Mouse (Mus musculus): ENCODE measurements around the gene Sec16a. TPM values are rescaled to one million over a fixed set of nuclear protein-coding genes. Genes with fewer than 3 reads are reported as not detected.

The Sec16a gene
- polyA plus RNA-seq, 1 experiment from 2014 or later, result 7.8 TPM

DNA sequence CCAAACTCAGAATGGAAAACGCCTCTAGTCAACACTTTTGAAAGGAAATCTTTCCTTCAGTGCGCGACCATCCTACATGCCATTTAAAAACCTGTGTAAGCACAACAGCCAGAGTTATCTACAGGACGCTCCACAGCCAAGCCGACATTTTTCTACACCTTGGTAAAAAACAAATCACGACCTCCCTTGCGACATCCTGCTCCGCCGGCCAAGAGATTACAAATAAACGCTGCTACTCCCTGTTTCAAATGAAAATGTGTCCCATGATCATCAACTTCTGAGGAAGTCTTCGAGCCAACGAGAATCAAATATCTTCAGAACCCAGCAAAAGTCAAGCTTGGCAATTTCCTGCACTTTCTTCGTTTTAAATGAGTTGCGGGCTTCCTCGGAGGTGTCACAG is 648 bp downstream of the Sec16a start:
- WGBS (ENCODE audit: insufficient replicate concordance), result 1% methylated on average over 15 of the region's 15 CpGs
- Histone ChIP-seq H3K9me3 (ENCODE audit: low read length) (no peaks in the 10 kb centered on the region), H3K9ac (replicated peaks) (peak overlapping the region; percentile 91), H3K4me2 (ENCODE audit: low read depth, low read length) (peak overlapping the region; percentile 80), H3K27ac (ENCODE audit: low read depth) (peak overlapping the region; percentile 94), H3K27me3 (ENCODE audit: insufficient read depth, low read length) (no peaks in the 10 kb centered on the region), H3K4me3 (ENCODE audit: low read depth, low read length) (peak overlapping the region; percentile 86), H3K4me1 (ENCODE audit: insufficient read depth) (peaks cover 24% of the 10 kb centered on the region), H3K36me3 (replicated peaks; ENCODE audit: insufficient read depth, low read length) (peaks cover 25% of the 10 kb centered on the region)
- ATAC-seq (no peak), DNase-seq (peak; percentile 51)
- TF ChIP-seq CTCF (IDR thresholded peaks at IDR 0.05; ENCODE audit: low read depth) (no peak), EP300 (IDR thresholded peaks at IDR 0.05; ENCODE audit: low read depth) (no peak)

DNA sequence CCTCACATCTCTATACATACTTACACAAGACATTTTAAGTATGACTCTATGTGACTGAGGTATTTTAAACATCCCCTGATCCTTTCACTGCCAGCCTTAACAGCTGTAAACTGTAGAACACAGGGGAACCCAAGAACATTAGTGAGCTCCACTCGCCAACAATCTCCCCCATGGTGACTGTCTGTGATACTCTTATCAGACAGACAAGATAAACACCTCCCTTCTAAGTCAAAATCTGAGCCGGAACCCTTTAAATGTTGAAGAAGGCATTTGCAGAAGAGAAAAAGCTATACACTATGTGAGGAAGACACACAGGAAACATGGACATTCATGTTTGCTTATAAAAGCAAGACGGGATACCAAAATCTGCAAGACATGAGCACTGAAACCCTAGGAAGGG is 1.1 kb downstream of the Sec16a start:
- Histone ChIP-seq H3K27me3 (ENCODE audit: insufficient read depth, low read length) (no peaks in the 10 kb centered on the region), H3K4me2 (ENCODE audit: low read depth, low read length) (peak overlapping the region; percentile 80), H3K36me3 (replicated peaks; ENCODE audit: insufficient read depth, low read length) (peaks cover 30% of the 10 kb centered on the region), H3K4me1 (ENCODE audit: insufficient read depth) (peaks cover 24% of the 10 kb centered on the region), H3K9ac (replicated peaks) (peak overlapping the region; percentile 91), H3K9me3 (ENCODE audit: low read length) (no peaks in the 10 kb centered on the region), H3K4me3 (ENCODE audit: low read depth, low read length) (peak overlapping the region; percentile 86), H3K27ac (ENCODE audit: low read depth) (peak overlapping the region; percentile 94)
- no peak for ATAC-seq
- TF ChIP-seq EP300 (IDR thresholded peaks at IDR 0.05; ENCODE audit: low read depth) (no peak), CTCF (IDR thresholded peaks at IDR 0.05; ENCODE audit: low read depth) (no peak)
- 13% methylated on average over 3 of the region's 3 CpGs for WGBS (ENCODE audit: insufficient replicate concordance)
- DNase-seq, result no peak

DNA sequence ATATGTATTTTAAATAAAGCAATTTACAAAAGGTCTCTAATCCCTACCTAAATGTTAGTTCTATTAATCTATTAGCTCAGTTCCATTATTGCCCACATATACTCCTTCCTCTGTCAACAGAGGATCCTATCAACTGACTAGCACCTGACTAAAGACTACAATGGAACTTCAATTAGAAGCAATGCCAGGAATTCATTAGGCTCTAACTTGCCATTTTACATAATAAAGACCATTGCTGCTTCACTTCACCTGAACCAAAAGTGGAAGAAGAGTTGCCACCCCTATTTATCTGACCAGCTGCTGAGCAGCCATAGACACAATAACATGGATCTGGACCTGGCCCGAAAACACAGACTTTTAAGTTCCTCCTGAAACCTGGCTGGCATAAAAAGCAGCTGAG is 2.2 kb downstream of the Sec16a start:
- H3K4me3 ChIP-seq (ENCODE audit: low read depth, low read length), result no peak overlapping the region; the same call in 1 of the 2 replicates
- DNase-seq, result no peak

DNA sequence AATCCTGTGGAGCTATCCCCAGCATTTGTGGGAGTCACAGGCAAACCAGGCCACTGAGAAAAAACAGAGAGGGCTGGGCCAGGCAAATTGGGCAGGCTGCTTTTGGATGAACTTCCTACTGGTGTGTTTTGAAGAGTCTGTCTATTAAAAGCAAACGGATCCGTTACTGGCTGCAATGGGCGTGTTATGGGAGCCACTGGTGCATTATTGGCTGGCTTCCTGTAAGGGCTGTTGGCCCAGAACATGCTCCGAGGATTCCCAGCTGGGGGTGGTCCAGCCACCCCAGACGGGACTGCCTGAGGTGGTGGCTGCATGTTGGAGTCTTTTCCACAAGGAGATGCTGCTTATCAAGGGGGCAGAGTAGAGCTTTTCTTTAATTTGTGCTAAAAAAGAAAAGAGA is 3.3 kb downstream of the Sec16a start:
- TF ChIP-seq EP300 (IDR thresholded peaks at IDR 0.05; ENCODE audit: low read depth) (no peak), CTCF (IDR thresholded peaks at IDR 0.05; ENCODE audit: low read depth) (no peak)
- Histone ChIP-seq H3K4me1 (ENCODE audit: insufficient read depth) (peaks cover 21% of the 10 kb centered on the region), H3K9me3 (ENCODE audit: low read length) (no peaks in the 10 kb centered on the region)

More for the DNA sequence above, 2.2 kb downstream of the Sec16a start:
- 82% methylated on average over 1 of the region's 1 CpGs for WGBS (ENCODE audit: insufficient replicate concordance)
- peaks cover 41% of the 10 kb centered on the region for H3K36me3 ChIP-seq (replicated peaks; ENCODE audit: insufficient read depth, low read length)
- peaks cover 24% of the 10 kb centered on the region for H3K4me1 ChIP-seq (ENCODE audit: insufficient read depth)
- TF ChIP-seq EP300 (IDR thresholded peaks at IDR 0.05; ENCODE audit: low read depth) (no peak), CTCF (IDR thresholded peaks at IDR 0.05; ENCODE audit: low read depth) (no peak)
- peak overlapping the region; percentile 80 for H3K4me2 ChIP-seq (ENCODE audit: low read depth, low read length)
- H3K27me3 ChIP-seq (ENCODE audit: insufficient read depth, low read length), result no peaks in the 10 kb centered on the region
- H3K9ac ChIP-seq (replicated peaks), result peak overlapping the region; percentile 27; the same call in 1 of the 2 replicates
- no peak overlapping the region for H3K27ac ChIP-seq (ENCODE audit: low read depth)
- no peak for ATAC-seq
- no peaks in the 10 kb centered on the region for H3K9me3 ChIP-seq (ENCODE audit: low read length)

DNA sequence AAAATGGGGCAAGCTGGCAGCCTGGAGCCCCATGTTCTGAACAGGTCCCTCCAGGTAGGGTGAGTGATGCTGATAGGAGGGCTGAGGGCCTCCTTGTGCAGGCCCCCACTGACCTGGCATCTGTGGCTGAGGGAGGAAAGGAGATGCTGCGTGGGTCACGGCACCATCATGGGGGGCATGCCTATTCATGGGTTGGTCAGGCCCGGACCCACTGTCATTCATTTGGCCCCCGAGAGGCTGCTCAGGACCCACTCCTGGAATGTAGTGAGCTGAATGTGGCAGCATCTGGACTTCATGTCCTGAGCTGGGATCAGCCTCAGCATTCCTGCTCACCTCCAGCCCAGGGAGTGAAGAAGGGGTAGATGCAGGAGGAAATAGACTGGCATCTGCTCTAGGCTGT is 3.8 kb downstream of the Sec16a start:
- Histone ChIP-seq H3K27me3 (ENCODE audit: insufficient read depth, low read length) (no peaks in the 10 kb centered on the region), H3K27ac (ENCODE audit: low read depth) (no peak overlapping the region), H3K9ac (replicated peaks) (no peak overlapping the region; the same call in 1 of the 2 replicates), H3K4me1 (ENCODE audit: insufficient read depth) (peaks cover 17% of the 10 kb centered on the region), H3K9me3 (ENCODE audit: low read length) (no peaks in the 10 kb centered on the region), H3K36me3 (replicated peaks; ENCODE audit: insufficient read depth, low read length) (peaks cover 46% of the 10 kb centered on the region), H3K4me2 (ENCODE audit: low read depth, low read length) (no peak overlapping the region), H3K4me3 (ENCODE audit: low read depth, low read length) (no peak overlapping the region)
- 86% methylated on average over 4 of the region's 4 CpGs for WGBS (ENCODE audit: insufficient replicate concordance)
- TF ChIP-seq EP300 (IDR thresholded peaks at IDR 0.05; ENCODE audit: low read depth) (no peak), CTCF (IDR thresholded peaks at IDR 0.05; ENCODE audit: low read depth) (no peak)
- ATAC-seq (no peak), DNase-seq (no peak)

More for the DNA sequence above, 3.3 kb downstream of the Sec16a start:
- Histone ChIP-seq H3K9ac (replicated peaks) (no peak overlapping the region), H3K27me3 (ENCODE audit: insufficient read depth, low read length) (no peaks in the 10 kb centered on the region), H3K27ac (ENCODE audit: low read depth) (no peak overlapping the region), H3K4me3 (ENCODE audit: low read depth, low read length) (no peak overlapping the region), H3K4me2 (ENCODE audit: low read depth, low read length) (no peak overlapping the region), H3K36me3 (replicated peaks; ENCODE audit: insufficient read depth, low read length) (peaks cover 46% of the 10 kb centered on the region)
- no peak for DNase-seq
- ATAC-seq, result no peak
- WGBS (ENCODE audit: insufficient replicate concordance), result 68% methylated on average over 5 of the region's 5 CpGs

DNA sequence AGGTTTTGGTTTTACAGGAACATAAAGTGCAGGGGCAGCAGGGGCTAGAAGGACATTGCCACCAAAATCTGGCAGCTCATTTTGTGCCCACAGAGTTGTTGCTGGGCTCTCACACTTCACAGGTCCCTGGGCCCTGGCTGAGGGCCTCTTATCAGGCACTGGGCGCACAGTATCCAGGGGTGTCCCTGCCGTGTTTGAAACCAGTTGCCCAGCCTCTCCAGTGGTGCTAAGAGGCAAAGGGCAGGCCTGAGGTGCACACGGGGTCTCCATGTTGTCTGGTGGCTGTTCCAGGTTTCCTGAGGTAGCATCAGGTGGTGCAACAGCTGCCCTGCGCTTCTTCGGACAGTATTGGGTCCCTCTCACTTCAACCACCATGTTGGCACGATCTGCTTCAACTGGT is 5.3 kb downstream of the Sec16a start:
- no peak overlapping the region for H3K27ac ChIP-seq (ENCODE audit: low read depth)
- no peak overlapping the region for H3K9ac ChIP-seq (replicated peaks)
- ATAC-seq (no peak), DNase-seq (no peak)
- no peak overlapping the region for H3K4me3 ChIP-seq (ENCODE audit: low read depth, low read length)
- no peaks in the 10 kb centered on the region for H3K27me3 ChIP-seq (ENCODE audit: insufficient read depth, low read length)
- WGBS (ENCODE audit: insufficient replicate concordance), result 80% methylated on average over 6 of the region's 6 CpGs
- H3K9me3 ChIP-seq (ENCODE audit: low read length), result no peaks in the 10 kb centered on the region
- H3K4me2 ChIP-seq (ENCODE audit: low read depth, low read length), result no peak overlapping the region
- peaks cover 21% of the 10 kb centered on the region for H3K4me1 ChIP-seq (ENCODE audit: insufficient read depth)
- TF ChIP-seq CTCF (IDR thresholded peaks at IDR 0.05; ENCODE audit: low read depth), result no peak
- TF ChIP-seq EP300 (IDR thresholded peaks at IDR 0.05; ENCODE audit: low read depth), result no peak
- peaks cover 60% of the 10 kb centered on the region for H3K36me3 ChIP-seq (replicated peaks; ENCODE audit: insufficient read depth, low read length)

DNA sequence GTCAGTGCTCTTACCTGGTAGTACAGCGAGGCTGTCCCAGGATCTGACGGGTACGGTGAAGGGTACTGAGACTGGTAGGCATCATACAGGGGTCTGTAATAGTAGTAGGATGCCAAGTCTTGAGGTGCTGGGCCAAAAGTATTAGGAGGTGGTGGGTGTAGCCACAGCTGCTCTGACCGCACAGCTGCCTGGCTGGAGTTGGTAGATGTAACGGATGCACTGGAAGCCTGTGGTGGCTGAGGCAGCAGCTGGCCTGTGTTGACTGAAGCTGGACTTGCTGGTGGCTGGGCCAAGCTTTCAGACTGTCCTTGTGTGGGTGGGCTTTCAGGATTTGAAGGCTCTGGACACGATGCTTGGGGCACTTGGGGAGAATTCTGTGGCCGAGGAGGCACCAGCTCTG is 6.6 kb downstream of the Sec16a start:
- H3K4me2 ChIP-seq (ENCODE audit: low read depth, low read length), result no peak overlapping the region
- no peak overlapping the region for H3K4me3 ChIP-seq (ENCODE audit: low read depth, low read length)
- H3K27me3 ChIP-seq (ENCODE audit: insufficient read depth, low read length), result no peaks in the 10 kb centered on the region
- no peak overlapping the region; the same call in 1 of the 2 replicates for H3K9ac ChIP-seq (replicated peaks)
- DNase-seq, result no peak
- 77% methylated on average over 7 of the region's 7 CpGs for WGBS (ENCODE audit: insufficient replicate concordance)
- no peaks in the 10 kb centered on the region for H3K9me3 ChIP-seq (ENCODE audit: low read length)
- H3K27ac ChIP-seq (ENCODE audit: low read depth), result no peak overlapping the region
- TF ChIP-seq EP300 (IDR thresholded peaks at IDR 0.05; ENCODE audit: low read depth), result no peak
- TF ChIP-seq CTCF (IDR thresholded peaks at IDR 0.05; ENCODE audit: low read depth), result no peak
- peaks cover 15% of the 10 kb centered on the region for H3K4me1 ChIP-seq (ENCODE audit: insufficient read depth)
- peaks cover 65% of the 10 kb centered on the region for H3K36me3 ChIP-seq (replicated peaks; ENCODE audit: insufficient read depth, low read length)
- no peak for ATAC-seq
